11 mouse cellular contexts compared by ENCODE assay signal in genomic region chr10:12792049-12792448, GRCm38 (mm10).
A peak's percentile ranks its signal among the peaks of the same experiment; 100 is the strongest.
DNase-seq lines count a peak whose midpoint lies in the region; ATAC-seq and TF ChIP-seq lines count a peak whose summit lies in the region.
"Had no signal": no experiment of that assay in that cellular context is flagged by ENCODE, and none has a peak within 500 bp of the region (broad histone marks: within the 10 kb centered on the region; RNA-seq: fewer than 3 reads in every experiment).

No protein-coding gene starts in this region.

- H3K27ac ChIP-seq in gastrocnemius, adult 2 months: peak overlapping the region; percentile 49; the same call in 1 of the 2 replicates
- peak overlapping the region; percentile 19; the same call in 1 of the 2 replicates for H3K27ac ChIP-seq in lung, embryonic 14.5 days (ENCODE audit: low read depth)
- H3K27ac ChIP-seq in hindbrain, postnatal 0 days: peak overlapping the region; percentile 62; the same call in 1 of the 2 replicates
- H3K27ac ChIP-seq in left cerebral cortex, adult 2 months: no peak overlapping the region; the same call in 1 of the 2 replicates
- H3K27ac ChIP-seq: liver, embryonic 15.5 days had no signal

- H3K4me1 ChIP-seq in lung, embryonic 14.5 days (ENCODE audit: insufficient read depth): no peaks in the 10 kb centered on the region
- peaks cover 12% of the 10 kb centered on the region for H3K4me1 ChIP-seq in hindbrain, postnatal 0 days (ENCODE audit: insufficient read depth, low read length)

- no peaks in the 10 kb centered on the region for H3K27me3 ChIP-seq in lung, embryonic 14.5 days (ENCODE audit: insufficient read depth, low read length)
- H3K27me3 ChIP-seq in hindbrain, postnatal 0 days (ENCODE audit: insufficient read depth, low read length): no peaks in the 10 kb centered on the region
- H3K27me3 ChIP-seq: liver, embryonic 15.5 days had no signal

- no peak overlapping the region for H3K9ac ChIP-seq in lung, embryonic 14.5 days
- H3K9ac ChIP-seq in hindbrain, postnatal 0 days (replicated peaks; ENCODE audit: low read length): no peak overlapping the region
- H3K9ac ChIP-seq: liver, embryonic 15.5 days had no signal

- H3K4me2 ChIP-seq in lung, embryonic 14.5 days: no peak overlapping the region
- no peak overlapping the region for H3K4me2 ChIP-seq in hindbrain, postnatal 0 days (ENCODE audit: low read depth, low read length)
- H3K4me2 ChIP-seq: liver, embryonic 15.5 days had no signal

- TF ChIP-seq CTCF in gastrocnemius, adult 2 months (IDR thresholded peaks at IDR 0.05): no peak
- TF ChIP-seq CTCF in lung, embryonic 14.5 days (IDR thresholded peaks at IDR 0.05; ENCODE audit: low read depth): no peak
- TF ChIP-seq CTCF in hindbrain, postnatal 0 days (IDR thresholded peaks at IDR 0.05; ENCODE audit: low read depth): no peak
- TF ChIP-seq CTCF in left cerebral cortex, adult 2 months (IDR thresholded peaks at IDR 0.05): no peak

- intact Hi-C loops in gastrocnemius, adult 2 months (cut with DNase I): no loop called here
- intact Hi-C loops in left cerebral cortex, adult 2 months (cut with DNase I): no loop called here

- H3K9me3 ChIP-seq in lung, embryonic 14.5 days (ENCODE audit: low read depth, low read length): no peaks in the 10 kb centered on the region
- H3K9me3 ChIP-seq in hindbrain, postnatal 0 days (ENCODE audit: low read length): no peaks in the 10 kb centered on the region
- H3K9me3 ChIP-seq: liver, embryonic 15.5 days had no signal

- no peak for DNase-seq in gastrocnemius, adult 2 months
- no peak for DNase-seq in gastrocnemius, adult 18-20 months (ENCODE audit: low spot score)
- no peak for DNase-seq in lung, embryonic 14.5 days
- no peak for DNase-seq in lung, postnatal 10 days
- no peak for DNase-seq in hindbrain, postnatal 0 days (ENCODE audit: low spot score)
- peak; percentile 34 for DNase-seq in retina, postnatal 1 day
- DNase-seq in left cerebral cortex, adult 2 months (ENCODE audit: extremely low spot score in 1 of 2, low spot score in 2 of 2): no peak
- no peak for DNase-seq in left cerebral cortex, adult 18-20 months (ENCODE audit: low spot score in 2 of 2)
- DNase-seq: adrenal gland, postnatal 25 days; thymus, postnatal 4 days had no signal

- WGBS in lung, embryonic 14.5 days: 32% methylated on average over 6 of the region's 6 CpGs
- 28% methylated on average over 6 of the region's 6 CpGs for WGBS in hindbrain, postnatal 0 days

- ATAC-seq in lung, embryonic 14.5 days (ENCODE audit: insufficient read depth): 0 out of 2 replicates have a peak, but pooled peaks have one; percentile 29
- no peak; the same call in 1 of the 2 replicates for ATAC-seq in hindbrain, postnatal 0 days

- no peak overlapping the region for H3K4me3 ChIP-seq in gastrocnemius, adult 2 months
- no peak overlapping the region for H3K4me3 ChIP-seq in lung, embryonic 14.5 days (ENCODE audit: low read depth, low read length)
- H3K4me3 ChIP-seq in hindbrain, postnatal 0 days (ENCODE audit: low read length): no peak overlapping the region
- H3K4me3 ChIP-seq in left cerebral cortex, adult 2 months: no peak overlapping the region
- H3K4me3 ChIP-seq: liver, embryonic 15.5 days had no signal

- no peaks in the 10 kb centered on the region for H3K36me3 ChIP-seq in lung, embryonic 14.5 days (ENCODE audit: insufficient read depth)
- H3K36me3 ChIP-seq in hindbrain, postnatal 0 days (ENCODE audit: insufficient read depth, low read length): no peaks in the 10 kb centered on the region
- H3K36me3 ChIP-seq: liver, embryonic 15.5 days had no signal
